Mouse (Mus musculus): ENCODE data around the gene Palm3. TPM values are rescaled to one million over a fixed set of nuclear protein-coding genes. Genes with fewer than 3 reads are reported as not detected.

Palm3 gene
- polyA plus RNA-seq, 1 experiment from 2014 or later = 2.7 TPM

- ATAC-seq (replicated peaks; ENCODE audit: extremely low read depth, insufficient read depth, low FRiP score) = no peak
- WGBS = 75% methylated on average over 5 of the region's 5 CpGs
- H3K4me2 ChIP-seq (ENCODE audit: low read depth, low read length) = no peak overlapping the region
- no peaks in the 10 kb centered on the region for H3K9me3 ChIP-seq (replicated peaks; ENCODE audit: control insufficient read depth, low read length)
- no peak overlapping the region for H3K9ac ChIP-seq (ENCODE audit: low read length)
- H3K27me3 ChIP-seq (ENCODE audit: control insufficient read depth, insufficient read depth, low read length) = peaks cover 32% of the 10 kb centered on the region
- H3K4me3 ChIP-seq (ENCODE audit: low read length) = no peak overlapping the region
- no peak overlapping the region for H3K27ac ChIP-seq (ENCODE audit: low read length)
- H3K4me1 ChIP-seq (ENCODE audit: control insufficient read depth, insufficient read depth, low read length) = peaks cover 9% of the 10 kb centered on the region
- no peaks in the 10 kb centered on the region; the same call in 1 of the 2 replicates for H3K36me3 ChIP-seq (ENCODE audit: control insufficient read depth, insufficient read depth)
These were observed 8.0 kb downstream of the Palm3 start for GRCm38 (mm10) chr8:84029272-84029671.

- H3K27ac ChIP-seq (ENCODE audit: low read length) = no peak overlapping the region
- H3K27me3 ChIP-seq (ENCODE audit: control insufficient read depth, insufficient read depth, low read length) = peaks cover 10% of the 10 kb centered on the region
- ATAC-seq (replicated peaks; ENCODE audit: extremely low read depth, insufficient read depth, low FRiP score) = no peak
- peaks cover under 1% of the 10 kb centered on the region for H3K4me1 ChIP-seq (ENCODE audit: control insufficient read depth, insufficient read depth, low read length)
- no peak overlapping the region for H3K4me2 ChIP-seq (ENCODE audit: low read depth, low read length)
- H3K9ac ChIP-seq (ENCODE audit: low read length) = no peak overlapping the region
- H3K36me3 ChIP-seq (ENCODE audit: control insufficient read depth, insufficient read depth) = no peaks in the 10 kb centered on the region; the same call in 1 of the 2 replicates
- no peak overlapping the region for H3K4me3 ChIP-seq (ENCODE audit: low read length)
- H3K9me3 ChIP-seq (replicated peaks; ENCODE audit: control insufficient read depth, low read length) = no peaks in the 10 kb centered on the region
- 72% methylated on average over 4 of the region's 4 CpGs for WGBS
These were observed 11.5 kb downstream of the Palm3 start for GRCm38 (mm10) chr8:84032777-84033176.

GRCm38 (mm10) chr8:84038015-84038414 is 16.7 kb downstream of the Palm3 start:
- Histone ChIP-seq H3K4me1 (ENCODE audit: control insufficient read depth, insufficient read depth, low read length) (peaks cover 10% of the 10 kb centered on the region), H3K4me3 (ENCODE audit: low read length) (no peak overlapping the region), H3K27ac (ENCODE audit: low read length) (no peak overlapping the region), H3K9ac (ENCODE audit: low read length) (no peak overlapping the region), H3K9me3 (replicated peaks; ENCODE audit: control insufficient read depth, low read length) (no peaks in the 10 kb centered on the region), H3K36me3 (ENCODE audit: control insufficient read depth, insufficient read depth) (no peaks in the 10 kb centered on the region), H3K4me2 (ENCODE audit: low read depth, low read length) (no peak overlapping the region), H3K27me3 (ENCODE audit: control insufficient read depth, insufficient read depth, low read length) (peaks cover 5% of the 10 kb centered on the region)
- WGBS = 60% methylated on average over 5 of the region's 5 CpGs
- ATAC-seq (replicated peaks; ENCODE audit: extremely low read depth, insufficient read depth, low FRiP score) = no peak

- H3K36me3 ChIP-seq (ENCODE audit: control insufficient read depth, insufficient read depth) = no peaks in the 10 kb centered on the region
- 3% methylated on average over 5 of the region's 5 CpGs for WGBS
- peaks cover 16% of the 10 kb centered on the region for H3K27me3 ChIP-seq (ENCODE audit: control insufficient read depth, insufficient read depth, low read length)
- H3K4me1 ChIP-seq (ENCODE audit: control insufficient read depth, insufficient read depth, low read length) = peaks cover 10% of the 10 kb centered on the region
- no peak overlapping the region for H3K4me2 ChIP-seq (ENCODE audit: low read depth, low read length)
- no peak overlapping the region for H3K4me3 ChIP-seq (ENCODE audit: low read length)
- H3K9me3 ChIP-seq (replicated peaks; ENCODE audit: control insufficient read depth, low read length) = no peaks in the 10 kb centered on the region
- ATAC-seq (replicated peaks; ENCODE audit: extremely low read depth, insufficient read depth, low FRiP score) = no peak
- no peak overlapping the region for H3K27ac ChIP-seq (ENCODE audit: low read length)
- H3K9ac ChIP-seq (ENCODE audit: low read length) = no peak overlapping the region
These were observed 17.8 kb downstream of the Palm3 start for GRCm38 (mm10) chr8:84039050-84039449.

- Histone ChIP-seq H3K4me2 (ENCODE audit: low read depth, low read length) (peak within 1 kb of the TSS; percentile 84), H3K9ac (ENCODE audit: low read length) (peak within 1 kb of the TSS; percentile 75), H3K36me3 (ENCODE audit: control insufficient read depth, insufficient read depth) (no peaks in the 10 kb centered on the region), H3K4me3 (ENCODE audit: low read length) (peak within 1 kb of the TSS; percentile 59), H3K27ac (ENCODE audit: low read length) (0 out of 2 replicates have a peak within 1 kb of the TSS, but pooled peaks have one; percentile 29), H3K9me3 (replicated peaks; ENCODE audit: control insufficient read depth, low read length) (0 out of 2 replicates have a peak, but pooled peaks cover 2% of the 10 kb centered on the region), H3K4me1 (ENCODE audit: control insufficient read depth, insufficient read depth, low read length) (peaks cover 10% of the 10 kb centered on the region), H3K27me3 (ENCODE audit: control insufficient read depth, insufficient read depth, low read length) (peaks cover 32% of the 10 kb centered on the region)
- ATAC-seq (replicated peaks; ENCODE audit: extremely low read depth, insufficient read depth, low FRiP score) = peak; percentile 79
- 4% methylated on average over 40 of the region's 40 CpGs for WGBS
These were observed 21.0 kb downstream of the Palm3 start, which contains the start of gene Il27ra for GRCm38 (mm10) chr8:84042066-84042947. Il27ra (minus strand) TSS chr8:84042589.

GRCm38 (mm10) chr8:84042948-84043342 is 21.7 kb downstream of the Palm3 start:
- Histone ChIP-seq H3K4me1 (ENCODE audit: control insufficient read depth, insufficient read depth, low read length) (peaks cover 8% of the 10 kb centered on the region), H3K27me3 (ENCODE audit: control insufficient read depth, insufficient read depth, low read length) (peaks cover 32% of the 10 kb centered on the region), H3K4me2 (ENCODE audit: low read depth, low read length) (peak overlapping the region; percentile 84), H3K9me3 (replicated peaks; ENCODE audit: control insufficient read depth, low read length) (0 out of 2 replicates have a peak, but pooled peaks cover 2% of the 10 kb centered on the region), H3K27ac (ENCODE audit: low read length) (no peak overlapping the region), H3K36me3 (ENCODE audit: control insufficient read depth, insufficient read depth) (no peaks in the 10 kb centered on the region), H3K9ac (ENCODE audit: low read length) (peak overlapping the region; percentile 75; the same call in 1 of the 2 replicates), H3K4me3 (ENCODE audit: low read length) (peak overlapping the region; percentile 59; the same call in 1 of the 2 replicates)
- WGBS = 33% methylated on average over 12 of the region's 12 CpGs
- no peak for ATAC-seq (replicated peaks; ENCODE audit: extremely low read depth, insufficient read depth, low FRiP score)

GRCm38 (mm10) chr8:84044103-84044502 is 22.8 kb downstream of the Palm3 start:
- 0 out of 2 replicates have a peak, but pooled peaks cover 2% of the 10 kb centered on the region for H3K9me3 ChIP-seq (replicated peaks; ENCODE audit: control insufficient read depth, low read length)
- WGBS = 16% methylated on average over 7 of the region's 7 CpGs
- H3K4me2 ChIP-seq (ENCODE audit: low read depth, low read length) = no peak overlapping the region
- H3K9ac ChIP-seq (ENCODE audit: low read length) = no peak overlapping the region
- H3K27ac ChIP-seq (ENCODE audit: low read length) = no peak overlapping the region
- H3K4me1 ChIP-seq (ENCODE audit: control insufficient read depth, insufficient read depth, low read length) = 0 out of 2 replicates have a peak, but pooled peaks cover 2% of the 10 kb centered on the region
- H3K36me3 ChIP-seq (ENCODE audit: control insufficient read depth, insufficient read depth) = no peaks in the 10 kb centered on the region
- no peak for ATAC-seq (replicated peaks; ENCODE audit: extremely low read depth, insufficient read depth, low FRiP score)
- H3K27me3 ChIP-seq (ENCODE audit: control insufficient read depth, insufficient read depth, low read length) = peaks cover 32% of the 10 kb centered on the region
- H3K4me3 ChIP-seq (ENCODE audit: low read length) = no peak overlapping the region

- 9% methylated on average over 9 of the region's 9 CpGs for WGBS
- 0 out of 2 replicates have a peak, but pooled peaks cover 2% of the 10 kb centered on the region for H3K9me3 ChIP-seq (replicated peaks; ENCODE audit: control insufficient read depth, low read length)
- peak within 1 kb of the TSS; percentile 0; the same call in 1 of the 2 replicates for H3K4me2 ChIP-seq (ENCODE audit: low read depth, low read length)
- no peaks in the 10 kb centered on the region for H3K4me1 ChIP-seq (ENCODE audit: control insufficient read depth, insufficient read depth, low read length)
- H3K36me3 ChIP-seq (ENCODE audit: control insufficient read depth, insufficient read depth) = no peaks in the 10 kb centered on the region
- no peak for ATAC-seq (replicated peaks; ENCODE audit: extremely low read depth, insufficient read depth, low FRiP score)
- peaks cover 32% of the 10 kb centered on the region for H3K27me3 ChIP-seq (ENCODE audit: control insufficient read depth, insufficient read depth, low read length)
- no peak within 1 kb of the TSS for H3K4me3 ChIP-seq (ENCODE audit: low read length)
- H3K9ac ChIP-seq (ENCODE audit: low read length) = no peak within 1 kb of the TSS
- no peak within 1 kb of the TSS for H3K27ac ChIP-seq (ENCODE audit: low read length)
These were observed 23.6 kb downstream of the Palm3 start, which contains the start of gene Rln3 for GRCm38 (mm10) chr8:84044900-84045299. Rln3 (minus strand) TSS chr8:84045000.

GRCm38 (mm10) chr8:84046505-84046904 is 25.2 kb downstream of the Palm3 start:
- no peaks in the 10 kb centered on the region for H3K36me3 ChIP-seq (ENCODE audit: control insufficient read depth, insufficient read depth)

More at GRCm38 (mm10) chr8:84046505-84046904, 25.2 kb downstream of the Palm3 start:
- WGBS = 80% methylated on average over 3 of the region's 3 CpGs
- Histone ChIP-seq H3K9me3 (replicated peaks; ENCODE audit: control insufficient read depth, low read length) (0 out of 2 replicates have a peak, but pooled peaks cover 2% of the 10 kb centered on the region), H3K4me2 (ENCODE audit: low read depth, low read length) (no peak overlapping the region), H3K4me3 (ENCODE audit: low read length) (no peak overlapping the region), H3K4me1 (ENCODE audit: control insufficient read depth, insufficient read depth, low read length) (no peaks in the 10 kb centered on the region), H3K27ac (ENCODE audit: low read length) (no peak overlapping the region), H3K9ac (ENCODE audit: low read length) (no peak overlapping the region), H3K27me3 (ENCODE audit: control insufficient read depth, insufficient read depth, low read length) (peaks cover 29% of the 10 kb centered on the region)
- ATAC-seq (replicated peaks; ENCODE audit: extremely low read depth, insufficient read depth, low FRiP score) = no peak

All from heart, embryonic 16.5 days (tissue).